Mouse (Mus musculus) CH12.LX (cell line): ENCODE measurements around the gene Rnaseh1. TPM values are rescaled to one million over a fixed set of nuclear protein-coding genes. Genes with fewer than 3 reads are reported as not detected.

Experiments
- DNase-seq: peaks from one replicate; pipeline ENCODE4 v3.0.0-alpha.2; 2013; ENCODE audit errors: extremely low read depth
- H3K27ac ChIP-seq: 2 replicates; pipeline ENCODE4 v1.5.1; 2012; ENCODE audit warnings: low read depth, mild to moderate bottlenecking, control low read depth, moderate library complexity; ENCODE audit not compliant: insufficient read depth
- H3K27me3 ChIP-seq: replicated peaks from 2 replicates; pipeline ENCODE3; 2012; ENCODE audit warnings: inconsistent platforms
- H3K36me3 ChIP-seq, 2 experiments: replicated peaks in 1 of 2; 2 replicates each; pipeline versions ENCODE3 to v1.6.1; 2012; ENCODE audit warnings: inconsistent platforms in 1 of 2, low read length in 1 of 2, mild to moderate bottlenecking in 1 of 2, mixed read lengths in 1 of 2, moderate library complexity in 1 of 2; ENCODE audit not compliant: control insufficient read depth in 1 of 2, insufficient read depth in 1 of 2
- H3K4me1 ChIP-seq, 2 experiments: 2 replicates each; pipeline ENCODE4 v1.6.1; 2012; ENCODE audit warnings: inconsistent platforms in 1 of 2, moderate library complexity in 1 of 2; ENCODE audit not compliant: insufficient read depth in 2 of 2, control insufficient read depth in 1 of 2
- H3K4me2 ChIP-seq: 2 replicates; pipeline ENCODE4 v1.6.1; 2012; ENCODE audit warnings: low read depth, mild to moderate bottlenecking, control low read depth; ENCODE audit not compliant: poor library complexity, insufficient read depth, severe bottlenecking
- H3K4me3 ChIP-seq, 3 experiments: fragments of 150-350 bp in 1 of 3; sonication (generic) in 1 of 3; replicated peaks in 1 of 3; 2 replicates each; pipeline versions ENCODE3 to v1.5.1; 2011 to 2012; ENCODE audit warnings: low read depth in 2 of 3, low read length in 2 of 3, mild to moderate bottlenecking in 2 of 3, moderate library complexity in 2 of 3, control low read depth in 1 of 3, improper control_type of control experiment in 1 of 3, inconsistent platforms in 1 of 3, mixed read lengths in 1 of 3; ENCODE audit not compliant: poor library complexity in 1 of 3
- H3K79me2 ChIP-seq: replicated peaks from 2 replicates; pipeline ENCODE4 v1.6.1; 2012; ENCODE audit warnings: mild to moderate bottlenecking, moderate library complexity; ENCODE audit not compliant: control insufficient read depth, poor library complexity, insufficient read depth, severe bottlenecking; ENCODE audit errors: extremely low read depth
- H3K9ac ChIP-seq: 2 replicates; pipeline ENCODE4 v1.6.1; 2012; ENCODE audit warnings: low read depth, mild to moderate bottlenecking, control low read depth, moderate library complexity; ENCODE audit not compliant: insufficient read depth
- H3K9me3 ChIP-seq: replicated peaks from 2 replicates; pipeline ENCODE3; 2012; ENCODE audit warnings: low read length, inconsistent platforms, mixed read lengths
- BHLHE40 ChIP-seq: IDR thresholded peaks from 2 replicates; pipeline ENCODE4 v1.6.1; 2011; ENCODE audit warnings: mild to moderate bottlenecking, low read depth, low read length, improper control_type of control experiment
- CHD2 ChIP-seq: IDR thresholded peaks from 2 replicates; pipeline ENCODE4 v1.6.1; 2011; ENCODE audit warnings: low read length, improper control_type of control experiment
- CTCF ChIP-seq, 2 experiments: IDR thresholded peaks in 1 of 2; conservative IDR thresholded peaks in 1 of 2; 2 replicates each; pipeline ENCODE4 v1.5.1; 2011 to 2012; ENCODE audit warnings: low read depth in 2 of 2, low read length in 2 of 2, improper control_type of control experiment in 1 of 2, inconsistent platforms in 1 of 2, mild to moderate bottlenecking in 1 of 2, moderate library complexity in 1 of 2
- ELF1 ChIP-seq: IDR thresholded peaks from 2 replicates; pipeline ENCODE4 v1.6.1; 2014; ENCODE audit warnings: low read depth, mild to moderate bottlenecking, inconsistent platforms, low read length, improper control_type of control experiment
- EP300 ChIP-seq: IDR thresholded peaks from 2 replicates; pipeline ENCODE4 v1.6.1; 2011; ENCODE audit warnings: low read length, improper control_type of control experiment
- GABPA ChIP-seq: IDR thresholded peaks from 2 replicates; pipeline ENCODE4 v1.6.1; 2012; ENCODE audit warnings: low read depth, low read length, improper control_type of control experiment, inconsistent platforms; ENCODE audit not compliant: insufficient replicate concordance
- JUN ChIP-seq: IDR thresholded peaks from 2 replicates; pipeline ENCODE4 v1.6.1; 2011; ENCODE audit warnings: low read depth, mild to moderate bottlenecking, low read length, improper control_type of control experiment, moderate library complexity; ENCODE audit not compliant: insufficient read depth
- JUND ChIP-seq: conservative IDR thresholded peaks from 2 replicates; pipeline ENCODE4 v1.6.1; 2011; ENCODE audit warnings: low read depth, low read length, improper control_type of control experiment
- MAX ChIP-seq: IDR thresholded peaks from 2 replicates; pipeline ENCODE4 v1.6.1; 2011; ENCODE audit warnings: low read length, improper control_type of control experiment
- MAZ ChIP-seq: IDR thresholded peaks from 2 replicates; pipeline ENCODE4 v1.6.1; 2012; ENCODE audit warnings: low read depth, mild to moderate bottlenecking, inconsistent platforms, low read length, improper control_type of control experiment, moderate library complexity
- MXI1 ChIP-seq: IDR thresholded peaks from 2 replicates; pipeline ENCODE4 v1.6.1; 2011; ENCODE audit warnings: mild to moderate bottlenecking, low read depth, low read length, improper control_type of control experiment
- NELFE ChIP-seq: IDR thresholded peaks from 2 replicates; pipeline ENCODE4 v1.6.1; 2011; ENCODE audit warnings: low read depth, low read length, improper control_type of control experiment
- NRF1 ChIP-seq: IDR thresholded peaks from 2 replicates; pipeline ENCODE4 v1.6.1; 2014; ENCODE audit warnings: low read depth, mild to moderate bottlenecking, inconsistent platforms, low read length, improper control_type of control experiment, moderate library complexity
- POLR2A ChIP-seq: IDR thresholded peaks from 2 replicates; pipeline ENCODE4 v1.6.1; 2011; ENCODE audit warnings: low read depth, mild to moderate bottlenecking, improper control_type of control experiment, low read length
- POLR2AphosphoS2 ChIP-seq: IDR thresholded peaks from 2 replicates; pipeline ENCODE4 v1.6.1; 2011; ENCODE audit warnings: low read depth, low read length, improper control_type of control experiment
- RAD21 ChIP-seq: IDR thresholded peaks from 2 replicates; pipeline ENCODE4 v1.6.1; 2011; ENCODE audit warnings: low read depth, mild to moderate bottlenecking, low read length, improper control_type of control experiment, moderate library complexity
- RCOR1 ChIP-seq: conservative IDR thresholded peaks from 2 replicates; pipeline ENCODE4 v1.6.1; 2012; ENCODE audit warnings: low read depth, mild to moderate bottlenecking, inconsistent platforms, low read length, improper control_type of control experiment
- SIN3A ChIP-seq: IDR thresholded peaks from 2 replicates; pipeline ENCODE4 v1.6.1; 2012; ENCODE audit warnings: low read length, improper control_type of control experiment, inconsistent platforms
- TBP ChIP-seq: conservative IDR thresholded peaks from 2 replicates; pipeline ENCODE4 v1.6.1; 2011; ENCODE audit warnings: low read depth, low read length, improper control_type of control experiment
- TCF12 ChIP-seq: IDR thresholded peaks from 2 replicates; pipeline ENCODE4 v1.6.1; 2014; ENCODE audit warnings: low read depth, mild to moderate bottlenecking, inconsistent platforms, low read length, improper control_type of control experiment
- USF2 ChIP-seq: conservative IDR thresholded peaks from 2 replicates; pipeline ENCODE4 v1.6.1; 2011; ENCODE audit warnings: low read depth, low read length, improper control_type of control experiment
- ZKSCAN1 ChIP-seq: IDR thresholded peaks from 2 replicates; pipeline ENCODE4 v1.6.1; 2012; ENCODE audit warnings: low read depth, inconsistent platforms, low read length, improper control_type of control experiment, borderline replicate concordance
- ZNF384 ChIP-seq: IDR thresholded peaks from 2 replicates; pipeline ENCODE4 v1.6.1; 2012; ENCODE audit warnings: low read depth, low read length, improper control_type of control experiment, inconsistent platforms
- dilution Hi-C: fragments of 300-500 bp; cut with MboI; formaldehyde crosslinking; loops from 2 replicates; pipeline ENCODE4 v1.14.3; 2020; ENCODE audit warnings: low sequenced_read_pairs; ENCODE audit not compliant: extremely low pct_unique_long_range_greater_than_20kb, extremely low pct_ligation_motif_present
- in situ Hi-C: fragments of 300-500 bp; cut with MboI; formaldehyde crosslinking; loops from 3 replicates; pipeline ENCODE4 v1.14.3; 2019; ENCODE audit warnings: low sequenced_read_pairs, low pct_ligation_motif_present, low pct_unique_long_range_greater_than_20kb, mixed read lengths
- polyA plus RNA-seq: library from polyadenylated mRNA; unstranded; fragments of >175 nt; gene quantifications from 2 replicates; pipeline ENCODE4 v1.2.1, GENCODE M21; 2012; ENCODE audit warnings: low read depth; ENCODE audit not compliant: insufficient read length
- total RNA-seq, 2 experiments: library from RNA; depleted of rRNA; stranded (reverse); fragments of 300-350 nt in 1 of 2; fragments of >200 nt in 1 of 2; gene quantifications; 2 replicates each; pipeline ENCODE4 v1.2.3; 2012 to 2014

Gene Rnaseh1
- total and polyA plus RNA-seq, 3 experiments: 31.1 to 33.8 (median 33.4) TPM

GRCm38 (mm10) chr12:28675121-28675924, 25.9 kb downstream of the Rnaseh1 start, which contains the start of gene Adi1 (continued):
- TF ChIP-seq ZKSCAN1 (no peak), ELF1 (peak; percentile 57; the same call in 1 of the 2 replicates), TCF12 (0 out of 2 replicates have a peak, but pooled peaks have one; percentile 50), MXI1 (peak; percentile 92), POLR2AphosphoS2 (peak; percentile 72; the same call in 1 of the 2 replicates), EP300 (no peak), USF2 (peak; percentile 37; the same call in 1 of the 2 replicates), CTCF (conservative IDR thresholded peaks at IDR 0.05 in 1 of 2, IDR thresholded peaks at IDR 0.05 in 1 of 2; ENCODE audit: low read depth in 2 of 2, low read length in 2 of 2) (no peak), BHLHE40 (peak; percentile 60), RAD21 (no peak), RCOR1 (no peak), JUND (no peak)

- Histone ChIP-seq H3K79me2 (peaks cover 14% of the 10 kb centered on the region), H3K9ac (peak overlapping the region; percentile 79), H3K9me3 (no peaks in the 10 kb centered on the region), H3K27ac (peak overlapping the region; percentile 85), H3K4me2 (peak overlapping the region; percentile 64), H3K4me3 (peak overlapping the region; percentile 70 to 85 (median 78)), H3K27me3 (no peaks in the 10 kb centered on the region), H3K36me3 (peaks cover 30 to 37% of the 10 kb centered on the region in 2 experiments), H3K4me1 (peaks cover 0 to 11% of the 10 kb centered on the region in 2 experiments; a peak in 3 of 4 replicates)
- in situ Hi-C loops: no loop called here
- DNase-seq: no peak
- dilution Hi-C loops: no loop called here
- TF ChIP-seq MAZ: no peak
- 0 out of 2 replicates have a peak, but pooled peaks have one; percentile 5 for TF ChIP-seq SIN3A
- no peak for TF ChIP-seq USF2
- TF ChIP-seq ZKSCAN1: no peak
Measured at GRCm38 (mm10) chr12:28675925-28676209, 26.5 kb downstream of the Rnaseh1 start.

GRCm38 (mm10) chr12:28684674-28685073, 35.3 kb downstream of the Rnaseh1 start:
- H3K27me3 ChIP-seq: no peaks in the 10 kb centered on the region
- DNase-seq: no peak
- no peak overlapping the region for H3K4me2 ChIP-seq
- H3K27ac ChIP-seq: no peak overlapping the region
- no peak overlapping the region for H3K4me3 ChIP-seq
- no peaks in the 10 kb centered on the region for H3K4me1 ChIP-seq
- H3K9me3 ChIP-seq: no peaks in the 10 kb centered on the region
- H3K36me3 ChIP-seq: peaks cover 40 to 87% of the 10 kb centered on the region in 2 experiments
- no peak overlapping the region for H3K9ac ChIP-seq
- no peaks in the 10 kb centered on the region for H3K79me2 ChIP-seq
- TF ChIP-seq POLR2A (no peak), ZKSCAN1 (no peak), NRF1 (no peak), ELF1 (no peak), ZNF384 (no peak), SIN3A (no peak), NELFE (no peak), CHD2 (no peak), MAX (no peak), TBP (no peak), GABPA (no peak), JUN (no peak)
- in situ Hi-C loops (no loop called here), dilution Hi-C loops (no loop called here)
